Mouse (Mus musculus): ENCODE measurements around the gene Mapk6.

GRCm38 (mm10) chr9:75444981-75445380, 35.2 kb upstream of the Mapk6 start:
- no peak for TF ChIP-seq POLR2AphosphoS5 (IDR thresholded peaks at IDR 0.05; ENCODE audit: insufficient replicate concordance, low read depth, low read length)
- TF ChIP-seq CTCF (IDR thresholded peaks at IDR 0.05; ENCODE audit: low read depth, low read length): no peak
- TF ChIP-seq GATA1 (IDR thresholded peaks at IDR 0.05; ENCODE audit: borderline replicate concordance, low read length): no peak
- no peak for TF ChIP-seq TAL1 (conservative IDR thresholded peaks at IDR 0.05; ENCODE audit: low read depth, low read length)
- TF ChIP-seq GATA2 (IDR thresholded peaks at IDR 0.05; ENCODE audit: borderline replicate concordance, low read depth, low read length): no peak

All from G1E (cell line).